Mouse (Mus musculus): ENCODE results near the gene Ndufb7. TPM values are rescaled to one million over a fixed set of nuclear protein-coding genes. Genes with fewer than 3 reads are reported as not detected.
A peak's percentile ranks its signal among the peaks of the same experiment; 100 is the strongest.

Ndufb7 gene
- polyA plus RNA-seq, 1 experiment: 263 TPM

DNA sequence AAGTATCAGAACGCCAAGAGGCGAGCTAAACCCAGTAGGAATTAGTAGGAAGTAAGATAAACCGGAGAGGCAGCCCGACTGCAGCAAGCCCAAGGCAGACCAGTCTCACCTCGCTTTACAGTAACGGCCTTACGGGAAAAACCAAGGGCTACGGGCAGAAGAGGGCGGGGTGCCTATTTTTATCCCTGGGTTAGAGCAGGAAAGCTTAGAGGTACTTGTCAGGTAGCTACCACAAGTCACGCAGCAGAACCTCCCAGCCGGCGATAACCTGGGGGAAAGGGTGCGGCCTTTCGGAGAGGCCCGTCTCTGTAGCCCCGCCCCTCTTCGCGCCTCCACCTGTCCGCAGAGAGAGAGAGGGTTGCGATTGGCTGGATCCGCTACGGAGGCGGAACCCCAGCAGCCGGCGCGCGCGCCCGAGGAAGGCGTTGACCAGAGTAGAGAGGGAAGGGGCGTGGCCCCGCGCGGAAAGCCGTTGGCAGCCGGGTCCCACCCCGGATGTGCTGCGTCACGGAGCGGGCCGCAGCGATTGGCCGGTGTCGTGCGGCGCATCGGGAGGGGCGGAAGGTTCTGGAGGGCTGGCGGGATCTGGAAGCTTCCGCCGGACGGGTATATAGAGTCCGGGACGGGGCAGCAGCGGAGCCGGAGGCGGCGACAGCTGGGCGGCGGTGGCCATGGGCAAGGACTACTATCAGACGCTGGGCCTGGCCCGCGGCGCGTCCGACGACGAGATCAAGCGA, 41.4 kb downstream of the Ndufb7 start, which contains the start of the genes Tecr and Dnajb1:
Tecr (minus strand) TSS at position 311 of the 737 bp plus-strand sequence.
Dnajb1 (plus strand) TSS at position 533 of the 737 bp plus-strand sequence.
- DNase-seq (ENCODE audit: low spot score): peak; percentile 98

DNA sequence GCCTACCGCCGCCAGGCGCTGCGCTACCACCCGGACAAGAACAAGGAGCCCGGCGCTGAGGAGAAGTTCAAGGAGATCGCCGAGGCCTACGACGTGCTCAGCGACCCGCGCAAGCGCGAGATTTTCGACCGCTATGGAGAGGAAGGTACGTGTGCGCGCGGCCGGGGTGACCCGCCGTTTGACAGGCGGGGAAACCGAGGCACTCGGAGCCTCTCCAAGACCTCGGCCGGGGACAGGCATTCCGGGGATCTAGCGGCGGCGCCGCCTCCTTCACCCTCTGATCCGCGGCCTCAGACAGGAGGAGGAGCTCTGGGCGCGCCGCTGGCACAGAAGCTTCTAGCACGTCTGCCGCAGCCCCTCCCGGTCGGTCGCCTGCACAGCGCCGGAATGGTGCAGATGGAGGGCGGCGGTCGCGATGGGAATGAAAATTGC, 41.9 kb downstream of the Ndufb7 start:
- DNase-seq (ENCODE audit: low spot score): peak; percentile 82

DNA sequence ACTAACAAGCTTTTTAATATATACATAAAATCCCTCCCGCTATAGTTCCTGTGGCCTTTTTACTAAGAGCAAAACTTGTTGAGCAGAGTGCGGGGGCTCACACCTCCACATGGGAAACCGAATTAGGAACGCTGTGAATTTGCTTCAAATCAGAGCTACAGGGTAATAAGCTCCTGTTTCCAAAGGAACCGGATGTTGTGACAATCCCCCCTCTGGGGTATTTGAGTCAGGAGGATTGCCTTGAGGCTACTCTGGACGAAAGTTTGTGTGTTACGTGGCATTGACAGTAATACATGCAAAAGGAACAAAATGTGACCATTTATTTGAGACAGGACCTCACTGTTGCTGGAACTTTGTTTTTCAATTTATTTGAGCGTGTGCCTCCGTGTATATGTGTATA, 42.6 kb downstream of the Ndufb7 start:
- no peak for DNase-seq (ENCODE audit: low spot score)

DNA sequence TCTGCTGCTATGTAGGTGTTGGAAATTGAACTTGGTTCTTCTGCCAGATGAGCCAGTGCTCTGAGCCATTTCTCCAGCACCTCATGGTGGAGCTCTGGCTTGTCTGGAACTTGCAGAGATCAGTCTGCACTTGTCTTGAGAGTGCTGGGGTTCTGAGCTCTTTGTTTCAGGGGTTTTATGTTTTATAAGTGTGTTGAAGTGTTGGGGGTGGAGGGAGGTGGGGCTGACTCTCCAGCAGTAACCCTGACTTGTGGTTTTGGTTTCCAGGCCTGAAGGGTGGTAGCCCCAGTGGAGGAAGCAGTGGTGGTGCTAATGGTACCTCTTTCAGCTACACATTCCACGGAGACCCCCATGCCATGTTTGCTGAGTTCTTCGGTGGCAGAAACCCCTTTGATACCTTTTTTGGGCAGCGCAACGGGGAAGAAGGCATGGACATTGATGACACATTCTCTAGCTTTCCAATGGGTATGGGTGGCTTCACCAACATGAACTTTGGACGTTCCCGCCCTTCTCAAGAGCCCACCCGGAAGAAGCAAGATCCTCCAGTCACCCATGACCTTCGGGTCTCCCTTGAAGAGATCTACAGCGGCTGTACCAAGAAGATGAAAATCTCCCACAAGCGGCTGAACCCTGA, 43.2 kb downstream of the Ndufb7 start:
- DNase-seq (ENCODE audit: low spot score): no peak

DNA sequence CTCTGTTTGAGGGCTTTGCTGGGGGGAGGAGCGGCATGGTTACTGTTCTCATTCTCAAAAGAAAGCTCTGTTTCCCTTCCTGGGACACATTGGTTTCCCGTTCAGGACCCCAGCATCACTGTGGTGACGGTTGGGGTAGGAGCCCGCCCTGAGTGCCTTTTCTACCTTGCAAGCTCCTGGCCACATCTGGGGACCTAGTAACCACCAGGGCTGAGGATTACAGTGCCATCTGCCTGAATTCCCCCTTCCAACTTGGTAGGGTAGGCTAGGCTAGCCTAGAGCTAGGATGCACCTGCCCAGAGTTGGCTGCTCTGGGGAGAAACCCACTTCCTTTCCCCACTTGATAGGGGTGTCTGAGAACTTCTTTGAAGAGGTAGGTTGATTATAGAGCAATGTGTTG, 45.5 kb downstream of the Ndufb7 start:
- DNase-seq (ENCODE audit: low spot score): no peak

DNA sequence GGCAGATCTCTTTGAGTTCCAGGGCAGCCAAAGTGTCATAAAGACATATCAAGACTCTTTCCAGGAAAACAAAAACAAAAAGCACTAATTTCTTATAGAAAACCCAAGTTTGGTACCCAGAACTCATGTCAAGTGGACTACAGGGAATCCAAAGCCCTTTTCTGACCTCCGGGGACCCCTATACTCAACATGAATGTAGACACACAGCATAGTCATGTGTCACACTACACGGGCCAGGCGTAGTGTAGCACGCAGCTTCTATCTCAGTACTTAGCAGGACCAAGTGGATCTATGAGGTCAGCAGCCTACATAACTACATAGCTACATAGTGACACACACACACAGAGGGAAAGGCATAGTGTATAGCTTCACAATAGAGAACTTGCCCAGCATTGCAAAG, 47.2 kb downstream of the Ndufb7 start:
- no peak for DNase-seq (ENCODE audit: low spot score)

DNA sequence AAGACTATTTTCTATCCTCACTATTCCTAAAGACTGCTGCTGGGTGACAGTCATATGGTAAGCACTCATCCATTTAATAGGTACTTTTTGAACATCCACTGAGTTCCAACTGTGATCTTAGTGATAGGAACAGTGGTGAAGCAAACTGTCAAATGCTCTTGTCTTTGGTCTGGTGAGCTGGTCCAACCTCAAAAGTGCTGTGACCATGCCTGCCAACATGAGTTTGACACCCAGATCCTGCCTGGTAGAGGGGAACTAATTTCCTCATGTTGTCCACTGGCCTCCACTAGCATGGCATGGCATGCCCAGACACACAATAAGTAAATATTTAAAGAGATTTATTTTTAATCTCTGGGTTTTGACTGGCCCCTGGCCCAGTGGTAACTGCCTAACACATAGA, 50.2 kb downstream of the Ndufb7 start:
- DNase-seq (ENCODE audit: low spot score): no peak

DNA sequence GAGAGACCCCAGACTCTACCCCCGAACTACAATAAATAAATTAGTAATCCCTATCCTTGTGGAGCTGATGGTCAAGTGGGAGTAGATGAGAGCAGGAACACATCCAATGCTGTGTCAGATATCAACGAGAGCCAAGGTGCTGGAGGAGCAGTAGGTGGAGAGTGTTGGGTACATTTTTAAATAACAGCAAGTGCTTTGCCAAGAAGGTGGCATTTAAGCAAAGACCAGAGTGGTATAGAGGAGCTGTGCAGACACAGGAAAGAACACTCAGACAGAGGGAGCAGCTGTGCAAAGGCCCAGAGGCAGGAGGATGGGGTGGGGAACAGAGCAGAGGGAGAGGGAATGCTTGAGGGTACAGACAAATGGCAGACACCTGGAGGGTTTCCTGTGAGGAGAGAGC, 50.6 kb downstream of the Ndufb7 start:
- no peak for DNase-seq (ENCODE audit: low spot score)

DNA sequence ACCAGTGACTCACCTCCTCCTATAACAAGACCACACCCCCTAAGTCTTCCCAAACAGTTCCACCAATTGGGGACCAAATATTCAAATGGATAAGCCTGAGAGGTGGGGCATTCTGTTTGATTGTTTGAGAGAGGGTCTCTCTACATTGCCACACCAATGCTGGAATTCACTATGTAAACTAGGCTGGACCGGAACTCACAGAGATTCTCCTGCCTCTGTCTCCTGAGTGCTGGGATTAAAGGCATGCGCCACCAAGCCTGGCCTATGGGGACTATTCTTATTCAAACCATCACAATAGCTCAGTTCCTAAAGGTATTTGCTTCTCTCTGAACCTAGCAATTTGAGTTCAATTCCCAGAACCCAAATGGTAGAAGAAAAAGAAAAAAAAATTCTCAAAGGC, 52.1 kb downstream of the Ndufb7 start:
- DNase-seq (ENCODE audit: low spot score): no peak

DNA sequence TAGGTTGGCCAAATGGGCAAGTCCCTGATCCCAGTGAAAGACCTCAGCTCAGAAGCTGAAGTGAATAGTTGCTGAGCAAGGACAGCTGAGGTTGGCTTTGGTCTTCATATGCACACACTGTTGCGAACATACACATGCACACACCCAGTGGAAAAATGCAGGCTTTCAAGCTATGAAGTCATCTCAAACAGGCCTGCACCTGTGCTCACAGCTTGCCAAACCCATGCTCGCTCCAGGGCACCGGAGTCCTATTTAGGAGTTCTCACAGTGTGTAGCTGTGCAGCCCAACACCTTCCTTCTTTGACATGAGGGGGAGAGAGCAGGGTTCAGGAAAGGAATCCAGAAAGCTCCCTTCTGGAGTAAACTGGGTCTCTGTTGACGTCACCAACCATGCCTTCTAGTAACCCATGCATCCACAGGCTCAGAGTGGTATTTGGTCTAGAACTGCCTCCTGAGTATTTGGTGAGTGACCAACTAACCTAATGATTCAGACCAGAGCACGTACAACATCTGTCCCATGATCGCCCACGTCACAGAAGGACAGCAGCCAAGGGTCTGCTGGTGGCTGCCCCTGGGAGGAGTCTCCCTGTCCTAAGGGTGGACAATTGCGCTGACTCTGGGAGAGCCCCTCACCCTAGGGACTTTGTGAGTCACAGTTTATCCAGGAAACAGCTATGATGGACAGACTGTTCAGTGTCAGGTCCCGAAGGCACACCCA, 53.3 kb downstream of the Ndufb7 start:
- DNase-seq (ENCODE audit: low spot score): peak; percentile 36

Other genes starting within 250 kb of the Ndufb7 start
- 9.8 and 10.3 TPM in 2 replicates for gene Elmod2, start 234.2 kb upstream of the Ndufb7 start, polyA plus RNA-seq (2012; rRNA removed)
- gene Mgat4d, start 218.2 kb upstream of the Ndufb7 start, polyA plus RNA-seq (2012; rRNA removed): not detected in 2 replicates
- gene Clgn, start 176.8 kb upstream of the Ndufb7 start, polyA plus RNA-seq (2012; rRNA removed): 0.01 and 0.06 TPM in 2 replicates
- 69.9 and 80.0 TPM in 2 replicates for gene Scoc, start 108.3 kb upstream of the Ndufb7 start, polyA plus RNA-seq (2012; rRNA removed)
- not detected in 2 replicates for gene Olfr370, start 30.9 kb upstream of the Ndufb7 start, polyA plus RNA-seq (2012; rRNA removed)
- gene Tecr, start 41.3 kb downstream of the Ndufb7 start, polyA plus RNA-seq (2012; rRNA removed): 298 and 313 TPM in 2 replicates
- gene Dnajb1, start 41.5 kb downstream of the Ndufb7 start, polyA plus RNA-seq (2012; rRNA removed): 30.7 and 36.8 TPM in 2 replicates
- 86.2 and 102 TPM in 2 replicates for gene Gipc1, start 86.0 kb downstream of the Ndufb7 start, polyA plus RNA-seq (2012; rRNA removed)
- 4.9 and 5.5 TPM in 2 replicates for gene Ptger1, start 100.0 kb downstream of the Ndufb7 start, polyA plus RNA-seq (2012; rRNA removed)
- 39.0 and 43.3 TPM in 2 replicates for gene Pkn1, start 132.5 kb downstream of the Ndufb7 start, polyA plus RNA-seq (2012; rRNA removed)
- 24.8 and 36.4 TPM in 2 replicates for gene Ddx39, start 148.5 kb downstream of the Ndufb7 start, polyA plus RNA-seq (2012; rRNA removed)
- gene Adgre5, start 174.7 kb downstream of the Ndufb7 start, polyA plus RNA-seq (2012; rRNA removed): 119 and 129 TPM in 2 replicates